Mouse (Mus musculus) heart, postnatal 25 days (tissue): ENCODE results near the gene Slc12a4. TPM values are rescaled to one million over a fixed set of nuclear protein-coding genes. Genes with fewer than 3 reads are reported as not detected.
A peak's percentile ranks its signal among the peaks of the same experiment; 100 is the strongest.

Experiments used
- DNase-seq: peaks from one replicate; pipeline ENCODE4 v3.0.0; 2022; ENCODE audit warnings: low spot score
- intact Hi-C: fragments of 180-260 bp; cut with DNase I; formaldehyde crosslinking; loops from one replicate; pipeline ENCODE4 v1.15.1; 2025
- microRNA-seq: library from miRNA; unstranded; fragments of <30 nt; microRNA quantifications from one replicate; pipeline ENCODE4 v1.2.0, GENCODE M21; 2022
- total RNA-seq, 2 experiments: library from RNA; stranded (reverse); gene quantifications; 2 replicates each; pipeline ENCODE4 v1.2.3; 2021

Gene Slc12a4
- total RNA-seq, 2 experiments from 2014 or later, result 39.4 to 48.7 TPM

DNA sequence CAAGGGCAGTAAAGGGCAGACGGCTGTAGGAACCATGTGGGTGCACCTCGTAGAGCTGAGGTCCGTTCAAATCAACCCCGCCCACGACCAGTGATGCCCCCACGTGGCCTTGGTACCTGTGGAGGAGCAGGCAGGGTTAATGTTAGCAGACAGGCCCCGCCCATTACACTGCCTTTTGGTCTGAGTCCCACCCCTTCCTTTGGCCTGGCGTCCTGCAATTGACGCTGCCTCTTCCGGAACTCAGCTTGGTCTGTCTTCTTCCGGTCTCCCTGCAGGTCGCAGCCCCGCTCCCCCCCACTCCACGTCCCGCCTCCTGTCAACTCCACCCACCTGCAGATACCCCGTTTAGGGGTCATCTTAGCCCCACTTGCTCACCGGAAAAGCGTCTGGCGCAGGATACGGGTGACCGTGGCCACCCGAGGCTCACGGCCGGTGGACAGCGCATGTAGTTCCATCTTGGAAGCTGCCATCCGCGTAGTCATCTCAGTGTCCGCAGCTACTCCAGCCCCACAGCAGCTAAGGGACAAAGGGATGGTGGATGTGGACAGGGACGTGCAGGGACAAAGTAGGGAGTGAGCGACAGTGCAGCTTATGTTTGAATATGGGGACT, 28.9 kb downstream of the Slc12a4 start:
- peak; percentile 81 for DNase-seq
- intact Hi-C loops, result no loop called here

DNA sequence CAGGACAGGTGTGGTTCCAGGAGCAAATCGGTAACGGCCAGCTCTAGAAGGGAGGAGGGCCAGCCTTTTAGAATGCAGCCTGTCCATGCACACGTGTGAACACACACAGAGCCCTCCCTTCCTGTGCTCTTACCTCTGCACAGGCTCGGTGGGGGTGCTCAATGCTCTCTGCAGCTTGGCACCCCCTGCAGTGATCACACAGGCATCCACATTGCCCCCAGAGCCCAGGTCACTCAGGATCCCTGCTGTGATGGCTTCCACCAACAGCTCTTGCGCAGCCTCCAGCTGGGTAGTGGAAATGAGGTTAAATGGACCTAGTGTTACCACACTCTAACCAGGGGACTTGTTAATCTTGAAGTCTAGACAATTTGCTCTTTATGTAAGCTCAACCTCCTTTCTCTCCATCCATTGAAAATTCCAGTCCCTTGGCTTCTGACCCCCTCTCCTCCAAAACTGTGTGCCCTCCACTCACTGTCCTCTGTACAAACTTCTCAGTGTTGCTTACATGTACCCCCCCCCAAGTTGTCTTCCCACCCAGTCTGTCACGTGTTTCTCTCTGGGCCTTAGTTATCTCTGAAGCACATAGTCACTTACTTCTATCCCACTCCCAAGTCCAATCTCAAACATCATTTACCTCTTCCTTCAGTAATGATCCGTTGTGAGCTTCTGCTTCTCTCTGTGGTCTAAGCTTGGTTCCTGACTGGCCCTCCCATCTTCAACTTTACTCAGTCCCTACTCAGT, 29.9 kb downstream of the Slc12a4 start:
- intact Hi-C loops, result no loop called here
- DNase-seq, result no peak

- intact Hi-C loops, result no loop called here
- no peak for DNase-seq
Measured at GRCm38 (mm10) chr8:105935105-105935504, 30.8 kb downstream of the Slc12a4 start.

DNA sequence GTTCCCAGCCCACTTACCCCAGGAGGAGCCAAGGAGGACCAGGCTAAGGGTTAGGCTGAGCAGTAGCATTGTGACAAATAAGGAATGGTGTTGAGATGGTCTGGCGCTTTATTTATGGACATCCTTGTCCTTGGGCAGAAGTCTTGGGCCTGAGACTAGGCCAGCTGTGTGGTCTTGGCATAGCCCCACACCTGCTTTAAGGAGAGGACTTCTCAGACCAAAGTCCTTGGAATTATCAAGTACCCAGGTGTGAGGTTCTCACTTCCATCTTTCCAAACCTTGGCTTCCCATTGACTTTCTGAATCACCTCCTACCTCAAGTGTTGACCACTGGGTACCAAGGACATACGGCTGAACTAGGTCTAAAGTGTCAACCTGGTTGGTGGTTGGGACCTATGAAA, 32.1 kb downstream of the Slc12a4 start, which contains the start of gene Ctrl:
Gene Ctrl, minus strand, starts transcription at position 101 of the 400 bp plus-strand sequence.
- intact Hi-C loops, result loop anchor here (5.0 kb wide), 2 partner anchors 81 to 311 kb away; partner anchors contain the start of gene Cenpt
- DNase-seq, result no peak

- intact Hi-C loops, result loop anchor here (5.0 kb wide), 2 partner anchors 80 to 310 kb away; partner anchors contain the start of gene Cenpt
- DNase-seq, result no peak
Measured at GRCm38 (mm10) chr8:105932525-105932924, 33.4 kb downstream of the Slc12a4 start.

DNA sequence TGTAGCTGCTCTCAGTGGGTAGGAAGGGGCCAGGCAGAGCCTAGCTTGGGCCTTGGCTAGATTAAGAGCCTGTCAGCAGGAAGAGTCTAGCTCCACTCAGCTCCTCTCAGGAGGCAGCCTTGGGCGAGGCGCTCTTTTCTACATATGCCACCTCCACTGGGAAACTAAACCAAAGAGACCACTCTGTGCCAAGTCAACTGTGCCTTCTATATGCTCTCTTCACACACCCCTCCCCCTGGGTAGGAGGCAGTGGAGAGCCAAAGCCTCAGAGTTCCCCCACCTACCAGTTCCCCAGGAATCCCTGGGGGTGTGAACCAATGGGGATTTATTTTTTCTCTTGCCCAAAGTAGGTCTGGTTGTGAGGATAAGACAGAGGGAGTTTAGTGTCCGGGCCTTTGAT, 34.6 kb downstream of the Slc12a4 start:
- no peak for DNase-seq
- intact Hi-C loops, result loop anchor here (5.0 kb wide), 2 partner anchors 79 to 309 kb away; partner anchors contain the start of gene Cenpt

DNA sequence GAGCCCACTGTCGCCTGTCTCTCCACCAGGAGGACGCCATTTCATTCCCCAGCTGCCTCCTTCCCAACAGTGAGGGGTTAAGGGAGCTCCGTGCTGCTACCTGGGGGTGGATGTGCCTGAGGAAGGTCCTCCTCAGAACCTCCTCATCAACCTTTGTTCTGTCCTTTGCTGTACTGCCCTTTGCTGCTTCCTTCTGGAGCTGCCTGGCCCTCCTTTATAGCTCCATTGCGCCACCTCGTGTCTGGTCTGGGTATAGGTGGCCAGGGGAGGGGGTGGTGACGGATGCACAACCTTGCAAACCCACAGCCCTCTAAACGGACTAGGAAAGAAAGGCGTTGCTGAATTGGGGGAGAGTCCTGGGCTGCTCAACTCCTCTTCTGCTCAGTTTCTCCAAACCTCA, 35.3 kb downstream of the Slc12a4 start:
- intact Hi-C loops, result loop anchor here (1.0 to 5.0 kb wide), 4 partner anchors 78 to 308 kb away; partner anchors contain the start of gene Cenpt
- DNase-seq, result peak; percentile 52

- no peak for DNase-seq
- intact Hi-C loops, result no loop called here
Measured at GRCm38 (mm10) chr8:105925123-105925522, 40.8 kb downstream of the Slc12a4 start.

DNA sequence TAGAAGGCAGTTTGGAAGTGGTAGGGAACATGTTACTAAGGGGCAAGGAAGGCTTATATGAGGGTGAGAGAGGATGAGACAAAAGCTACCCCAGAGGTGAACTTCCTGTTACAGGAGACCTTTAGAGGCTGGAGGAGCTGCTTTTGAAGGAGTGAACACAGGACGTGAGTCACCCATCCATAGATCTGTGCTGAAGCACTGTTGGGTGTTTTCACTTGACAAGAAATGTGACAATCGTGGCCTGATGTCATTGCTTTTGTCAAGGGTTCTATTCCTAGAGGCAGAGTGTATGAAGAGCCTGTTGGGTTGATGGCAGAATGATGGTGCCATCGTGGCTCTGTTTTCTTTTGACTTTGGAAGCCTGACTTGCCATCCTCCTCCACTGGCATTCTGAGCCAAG, 46.5 kb downstream of the Slc12a4 start:
- no peak for DNase-seq
- intact Hi-C loops, result no loop called here

DNA sequence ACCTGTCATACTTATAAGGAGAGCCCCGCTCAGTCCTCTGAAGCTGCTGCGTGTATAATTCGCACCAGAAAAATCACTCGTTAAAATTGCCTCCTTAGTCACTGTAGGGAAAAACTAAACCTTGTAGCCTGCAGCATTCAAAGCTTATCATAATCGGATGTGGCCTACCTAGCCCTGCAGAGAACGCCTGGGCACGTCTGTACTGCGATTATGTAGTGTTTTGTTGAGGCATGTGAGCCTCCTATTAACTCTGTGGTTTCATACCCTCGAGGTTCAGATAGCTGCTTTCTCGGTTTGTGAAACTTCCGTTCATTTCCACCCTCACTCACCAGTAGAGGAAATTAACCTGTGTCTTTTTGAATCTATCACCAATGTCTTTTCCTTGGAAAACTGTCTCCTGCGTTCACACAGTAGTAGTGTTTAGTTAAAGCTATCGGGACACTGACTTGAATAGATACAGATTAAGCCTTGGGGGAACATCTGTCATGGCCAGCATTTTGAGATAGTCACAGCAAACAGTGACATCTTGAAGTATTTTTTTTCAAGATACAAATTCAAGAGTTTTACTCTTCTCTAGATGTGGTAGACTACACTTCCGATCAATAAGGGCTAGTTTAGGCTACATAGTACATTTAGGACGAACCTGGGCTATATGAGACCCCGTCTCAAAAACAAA, 64.8 kb downstream of the Slc12a4 start:
- DNase-seq, result no peak
- intact Hi-C loops, result no loop called here

DNA sequence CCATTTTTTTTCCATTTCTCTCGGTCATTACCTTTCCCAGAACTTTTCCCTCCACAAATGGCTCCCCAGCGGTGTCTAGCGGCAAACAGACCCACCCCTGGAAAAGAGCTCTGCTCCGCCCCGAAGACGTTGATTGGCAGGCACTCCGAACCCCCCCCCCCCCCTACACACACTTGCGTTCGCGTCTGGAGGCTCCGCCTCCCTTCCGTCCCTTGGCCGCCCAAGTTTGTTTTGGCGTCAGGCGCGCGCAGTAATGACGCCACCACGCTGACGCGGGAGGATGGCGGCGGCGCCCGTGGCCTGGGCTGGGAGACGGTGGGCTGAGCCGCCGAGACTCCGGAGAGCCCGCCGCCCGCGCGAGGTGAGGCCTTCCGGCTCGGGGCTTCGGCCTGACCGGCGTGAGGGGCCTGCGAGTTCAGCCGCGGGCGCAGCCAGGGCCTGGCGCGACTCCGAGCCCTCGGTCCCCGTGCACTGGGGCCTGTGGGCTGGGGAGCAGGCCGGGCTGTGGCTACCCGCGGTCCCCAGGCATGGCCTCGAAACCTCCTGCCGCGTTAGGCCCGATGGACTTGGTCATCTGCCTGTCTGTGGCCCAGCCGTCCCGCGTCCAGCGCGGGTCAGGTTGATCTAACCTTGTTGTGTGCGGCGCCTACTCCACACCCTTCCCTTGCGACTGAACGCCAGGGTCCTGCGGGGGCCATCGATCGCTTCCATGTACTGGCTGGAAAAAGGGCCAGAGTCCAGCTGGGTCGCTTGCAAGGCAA, 65.5 kb downstream of the Slc12a4 start, which contains the start of gene Pskh1:
Gene Pskh1, plus strand, starts transcription at position 262 of the 761 bp plus-strand sequence.
- intact Hi-C loops, result no loop called here
- DNase-seq, result peak; percentile 83

GRCm38 (mm10) chr8:105897801-105898480, 68.0 kb downstream of the Slc12a4 start:
- intact Hi-C loops, result loop anchor here (5.0 kb wide), 1 partner anchor 36 kb away; the partner anchor contains the start of gene Nutf2

More at GRCm38 (mm10) chr8:105897801-105898480, 68.0 kb downstream of the Slc12a4 start:
- DNase-seq, result no peak

Small RNA genes lying within 50 kb of the gene (microRNA-seq; reads per million reads assigned to microRNA genes)
- not detected for gene Mir7074

Other genes starting within 250 kb of the Slc12a4 start
- 1 to 10 TPM; 4.2 to 4.8 TPM for gene Gfod2, start 207.4 kb downstream of the Slc12a4 start, total RNA-seq
- 10 to 100 TPM; 19.1 to 19.2 TPM for gene Ranbp10, start 138.7 kb downstream of the Slc12a4 start, total RNA-seq
- not detected for gene Tsnaxip1, start 138.4 kb downstream of the Slc12a4 start, total RNA-seq
- gene Cenpt, start 112.8 kb downstream of the Slc12a4 start, total RNA-seq, result 1 to 10 TPM; 2.2 to 2.9 TPM
- 10 to 100 TPM; 23.8 to 27.4 TPM for gene Thap11, start 111.0 kb downstream of the Slc12a4 start, total RNA-seq
- gene Nutf2, start 105.5 kb downstream of the Slc12a4 start, total RNA-seq, result 10 to 100 TPM; 30.7 to 35.0 TPM
- gene Edc4, start 85.2 kb downstream of the Slc12a4 start, total RNA-seq, result 10 to 100 TPM; 23.5 to 23.8 TPM
- under 1 TPM; 0.61 to 0.65 TPM for gene Nrn1l, start 72.5 kb downstream of the Slc12a4 start, total RNA-seq
- gene Pskh1, start 65.7 kb downstream of the Slc12a4 start, total RNA-seq, result 10 to 100 TPM; 16.0 to 16.6 TPM
- under 1 TPM in 1 of 2 experiments, not detected in 1; 0.31 TPM for gene Ctrl, start 32.2 kb downstream of the Slc12a4 start, total RNA-seq
- gene Psmb10, start 27.7 kb downstream of the Slc12a4 start, total RNA-seq, result 10 to 100 TPM; 64.8 to 68.3 TPM
- gene Lcat, start 22.7 kb downstream of the Slc12a4 start, total RNA-seq, result 1 to 10 TPM in 1 of 2 experiments, under 1 TPM in 1; 0.75 to 1.3 TPM
- not detected for gene Dpep3, start 13.3 kb upstream of the Slc12a4 start, total RNA-seq
- gene Dus2, start 25.2 kb upstream of the Slc12a4 start, total RNA-seq, result 1 to 10 TPM; 8.8 to 8.9 TPM
- gene Dpep2nb, start 39.9 kb upstream of the Slc12a4 start, total RNA-seq, result not detected
- 10 to 100 TPM; 10.1 to 10.3 TPM for gene Ddx28, start 45.8 kb upstream of the Slc12a4 start, total RNA-seq
- gene Nfatc3, start 92.7 kb upstream of the Slc12a4 start, total RNA-seq, result 10 to 100 TPM; 19.3 to 21.7 TPM
- under 1 TPM; 0.53 to 0.60 TPM for gene Esrp2, start 170.9 kb upstream of the Slc12a4 start, total RNA-seq
- 1 to 10 TPM; 7.8 to 8.7 TPM for gene Pla2g15, start 184.3 kb upstream of the Slc12a4 start, total RNA-seq
- 10 to 100 TPM; 12.0 to 12.2 TPM for gene Slc7a6, start 202.8 kb upstream of the Slc12a4 start, total RNA-seq
- gene Slc7a6os, start 244.8 kb upstream of the Slc12a4 start, total RNA-seq, result 10 to 100 TPM in 1 of 2 experiments, 1 to 10 TPM in 1; 9.6 to 10.9 TPM
- gene Prmt7, start 244.8 kb upstream of the Slc12a4 start, total RNA-seq, result 10 to 100 TPM; 23.1 to 25.8 TPM